Mouse (Mus musculus): ENCODE data around the gene Ccr7. TPM values are rescaled to one million over a fixed set of nuclear protein-coding genes. Genes with fewer than 3 reads are reported as not detected.

Ccr7 gene
- 0.25 and 0.32 TPM in 2 replicates for polyA plus RNA-seq (2015; fragmentation: Nextera tagmentation; extraction: Ambion mirVana)

GRCm38 (mm10) chr11:99154987-99155641 lies at the start of gene Ccr7:
TSS of gene Ccr7 (minus strand) at chr11:99155077.
- H3K4me2 ChIP-seq (ENCODE audit: low read depth, low read length), result no peak within 1 kb of the TSS
- H3K4me1 ChIP-seq (ENCODE audit: control insufficient read depth, low read depth, low read length), result no peaks in the 10 kb centered on the region
- ATAC-seq (ENCODE audit: low read depth), result no peak
- H3K27ac ChIP-seq (ENCODE audit: low read length), result no peak within 1 kb of the TSS
- H3K9ac ChIP-seq (ENCODE audit: low read depth, low read length), result no peak within 1 kb of the TSS
- no peak within 1 kb of the TSS for H3K4me3 ChIP-seq (ENCODE audit: low read depth, low read length)
- no peaks in the 10 kb centered on the region for H3K27me3 ChIP-seq (ENCODE audit: control insufficient read depth, insufficient read depth, low read depth, low read length)
- H3K36me3 ChIP-seq (ENCODE audit: control insufficient read depth, insufficient read depth), result no peaks in the 10 kb centered on the region
- WGBS (ENCODE audit: insufficient replicate concordance), result 40% methylated on average over 12 of the region's 12 CpGs
- no peaks in the 10 kb centered on the region for H3K9me3 ChIP-seq (replicated peaks; ENCODE audit: control insufficient read depth, low read length)

- WGBS (ENCODE audit: insufficient replicate concordance), result 11% methylated on average over 14 of the region's 14 CpGs
- Histone ChIP-seq H3K36me3 (ENCODE audit: control insufficient read depth, insufficient read depth) (no peaks in the 10 kb centered on the region), H3K27ac (ENCODE audit: low read length) (no peak overlapping the region), H3K9ac (ENCODE audit: low read depth, low read length) (no peak overlapping the region), H3K4me2 (ENCODE audit: low read depth, low read length) (no peak overlapping the region), H3K4me1 (ENCODE audit: control insufficient read depth, low read depth, low read length) (no peaks in the 10 kb centered on the region), H3K27me3 (ENCODE audit: control insufficient read depth, insufficient read depth, low read depth, low read length) (0 out of 2 replicates have a peak, but pooled peaks cover 2% of the 10 kb centered on the region), H3K9me3 (replicated peaks; ENCODE audit: control insufficient read depth, low read length) (no peaks in the 10 kb centered on the region), H3K4me3 (ENCODE audit: low read depth, low read length) (no peak overlapping the region)
- no peak for ATAC-seq (ENCODE audit: low read depth)
These were observed 34.3 kb upstream of the Ccr7 start for GRCm38 (mm10) chr11:99189154-99189582.

- ATAC-seq (ENCODE audit: low read depth), result no peak
- Histone ChIP-seq H3K9ac (ENCODE audit: low read depth, low read length) (no peak overlapping the region), H3K4me3 (ENCODE audit: low read depth, low read length) (no peak overlapping the region), H3K4me2 (ENCODE audit: low read depth, low read length) (no peak overlapping the region), H3K27me3 (ENCODE audit: control insufficient read depth, insufficient read depth, low read depth, low read length) (0 out of 2 replicates have a peak, but pooled peaks cover 2% of the 10 kb centered on the region), H3K36me3 (ENCODE audit: control insufficient read depth, insufficient read depth) (no peaks in the 10 kb centered on the region), H3K27ac (ENCODE audit: low read length) (no peak overlapping the region), H3K9me3 (replicated peaks; ENCODE audit: control insufficient read depth, low read length) (no peaks in the 10 kb centered on the region), H3K4me1 (ENCODE audit: control insufficient read depth, low read depth, low read length) (no peaks in the 10 kb centered on the region)
- WGBS (ENCODE audit: insufficient replicate concordance), result 72% methylated on average over 4 of the region's 4 CpGs
These were observed 32.5 kb upstream of the Ccr7 start for GRCm38 (mm10) chr11:99187348-99187747.

DNA sequence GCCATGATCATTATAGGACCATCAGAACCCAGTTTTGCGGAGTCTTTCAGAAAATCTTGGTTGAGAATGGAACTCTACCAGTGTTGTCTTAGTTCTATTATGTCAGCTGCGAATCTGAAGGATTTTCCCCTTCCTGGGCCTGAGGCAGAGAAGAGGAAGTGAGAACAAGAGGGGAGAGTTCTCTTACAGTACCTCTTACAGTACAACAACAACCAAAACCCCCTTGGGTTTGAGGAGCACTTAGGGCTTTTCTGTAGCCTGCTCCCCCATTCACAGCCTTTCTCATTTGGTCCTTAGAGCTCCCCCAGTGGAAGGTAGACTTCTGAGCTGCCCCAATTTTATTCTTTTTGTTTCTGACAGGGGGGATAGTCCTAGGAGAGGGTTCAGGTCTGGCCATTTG lies 32.0 kb upstream of the Ccr7 start:
- Histone ChIP-seq H3K4me2 (ENCODE audit: low read depth, low read length) (no peak overlapping the region), H3K9ac (ENCODE audit: low read depth, low read length) (no peak overlapping the region), H3K4me1 (ENCODE audit: control insufficient read depth, low read depth, low read length) (no peaks in the 10 kb centered on the region), H3K27ac (ENCODE audit: low read length) (no peak overlapping the region), H3K9me3 (replicated peaks; ENCODE audit: control insufficient read depth, low read length) (no peaks in the 10 kb centered on the region), H3K36me3 (ENCODE audit: control insufficient read depth, insufficient read depth) (no peaks in the 10 kb centered on the region), H3K27me3 (ENCODE audit: control insufficient read depth, insufficient read depth, low read depth, low read length) (0 out of 2 replicates have a peak, but pooled peaks cover 2% of the 10 kb centered on the region), H3K4me3 (ENCODE audit: low read depth, low read length) (no peak overlapping the region)
- 47% methylated on average over 2 of the region's 2 CpGs for WGBS (ENCODE audit: insufficient replicate concordance)
- no peak for ATAC-seq (ENCODE audit: low read depth)

GRCm38 (mm10) chr11:99182575-99182974 lies 27.7 kb upstream of the Ccr7 start:
- H3K9me3 ChIP-seq (replicated peaks; ENCODE audit: control insufficient read depth, low read length), result no peaks in the 10 kb centered on the region
- no peak overlapping the region for H3K27ac ChIP-seq (ENCODE audit: low read length)
- no peak overlapping the region for H3K4me2 ChIP-seq (ENCODE audit: low read depth, low read length)
- H3K4me1 ChIP-seq (ENCODE audit: control insufficient read depth, low read depth, low read length), result no peaks in the 10 kb centered on the region
- H3K4me3 ChIP-seq (ENCODE audit: low read depth, low read length), result no peak overlapping the region
- no peak for ATAC-seq (ENCODE audit: low read depth)
- H3K27me3 ChIP-seq (ENCODE audit: control insufficient read depth, insufficient read depth, low read depth, low read length), result no peaks in the 10 kb centered on the region
- H3K36me3 ChIP-seq (ENCODE audit: control insufficient read depth, insufficient read depth), result no peaks in the 10 kb centered on the region
- no peak overlapping the region for H3K9ac ChIP-seq (ENCODE audit: low read depth, low read length)
- 22% methylated on average over 11 of the region's 11 CpGs for WGBS (ENCODE audit: insufficient replicate concordance)

DNA sequence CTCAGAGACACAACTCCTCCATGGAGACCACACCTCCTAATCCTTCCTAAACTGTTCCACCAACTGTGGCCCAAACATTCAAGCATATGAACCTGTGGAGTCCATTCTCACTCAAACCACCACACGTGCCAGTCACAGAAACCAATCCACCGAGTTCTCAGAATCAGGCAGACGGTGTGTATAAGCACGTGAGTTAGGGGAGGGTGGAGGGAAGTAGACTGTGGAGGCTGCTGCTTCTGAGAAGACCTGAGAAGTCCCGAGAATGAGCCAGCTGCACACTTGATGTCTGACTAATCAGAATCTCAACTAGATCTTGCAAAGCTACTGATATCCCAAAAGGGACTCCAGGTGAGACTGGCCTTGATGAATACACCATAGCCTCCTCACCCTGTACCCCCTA lies 25.2 kb upstream of the Ccr7 start:
- no peak overlapping the region for H3K4me2 ChIP-seq (ENCODE audit: low read depth, low read length)
- no peaks in the 10 kb centered on the region for H3K27me3 ChIP-seq (ENCODE audit: control insufficient read depth, insufficient read depth, low read depth, low read length)
- no peaks in the 10 kb centered on the region for H3K4me1 ChIP-seq (ENCODE audit: control insufficient read depth, low read depth, low read length)
- H3K36me3 ChIP-seq (ENCODE audit: control insufficient read depth, insufficient read depth), result no peaks in the 10 kb centered on the region
- H3K9me3 ChIP-seq (replicated peaks; ENCODE audit: control insufficient read depth, low read length), result no peaks in the 10 kb centered on the region
- no peak overlapping the region for H3K9ac ChIP-seq (ENCODE audit: low read depth, low read length)
- H3K4me3 ChIP-seq (ENCODE audit: low read depth, low read length), result no peak overlapping the region
- H3K27ac ChIP-seq (ENCODE audit: low read length), result no peak overlapping the region
- WGBS (ENCODE audit: insufficient replicate concordance), result 60% methylated on average over 5 of the region's 5 CpGs
- no peak for ATAC-seq (ENCODE audit: low read depth)

DNA sequence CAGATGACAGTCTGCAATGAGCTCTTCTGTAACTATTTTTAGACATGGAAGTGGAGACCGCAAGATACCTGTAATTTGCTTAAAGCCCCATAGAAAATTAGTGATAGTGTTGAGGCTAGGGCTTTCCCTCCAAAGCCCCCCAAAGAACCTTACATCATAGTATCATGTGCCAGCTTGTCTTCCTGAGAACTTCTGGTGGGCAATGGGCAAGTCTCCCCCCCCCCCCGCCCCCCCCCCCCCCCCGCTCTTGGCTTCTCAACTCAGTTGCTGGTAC lies 23.0 kb upstream of the Ccr7 start:
- Histone ChIP-seq H3K4me2 (ENCODE audit: low read depth, low read length) (no peak overlapping the region), H3K27me3 (ENCODE audit: control insufficient read depth, insufficient read depth, low read depth, low read length) (no peaks in the 10 kb centered on the region), H3K36me3 (ENCODE audit: control insufficient read depth, insufficient read depth) (no peaks in the 10 kb centered on the region), H3K4me1 (ENCODE audit: control insufficient read depth, low read depth, low read length) (no peaks in the 10 kb centered on the region), H3K4me3 (ENCODE audit: low read depth, low read length) (no peak overlapping the region), H3K9ac (ENCODE audit: low read depth, low read length) (no peak overlapping the region), H3K27ac (ENCODE audit: low read length) (no peak overlapping the region), H3K9me3 (replicated peaks; ENCODE audit: control insufficient read depth, low read length) (no peaks in the 10 kb centered on the region)
- no peak for ATAC-seq (ENCODE audit: low read depth)
- WGBS (ENCODE audit: insufficient replicate concordance), result 73% methylated on average over 1 of the region's 3 CpGs

GRCm38 (mm10) chr11:99177054-99177924 lies 22.4 kb upstream of the Ccr7 start:
- H3K4me3 ChIP-seq (ENCODE audit: low read depth, low read length), result no peak overlapping the region
- no peaks in the 10 kb centered on the region for H3K36me3 ChIP-seq (ENCODE audit: control insufficient read depth, insufficient read depth)
- H3K4me1 ChIP-seq (ENCODE audit: control insufficient read depth, low read depth, low read length), result no peaks in the 10 kb centered on the region
- no peak overlapping the region for H3K9ac ChIP-seq (ENCODE audit: low read depth, low read length)
- no peak overlapping the region for H3K4me2 ChIP-seq (ENCODE audit: low read depth, low read length)
- H3K27ac ChIP-seq (ENCODE audit: low read length), result no peak overlapping the region
- H3K9me3 ChIP-seq (replicated peaks; ENCODE audit: control insufficient read depth, low read length), result no peaks in the 10 kb centered on the region
- no peak for ATAC-seq (ENCODE audit: low read depth)
- 55% methylated on average over 5 of the region's 5 CpGs for WGBS (ENCODE audit: insufficient replicate concordance)
- no peaks in the 10 kb centered on the region for H3K27me3 ChIP-seq (ENCODE audit: control insufficient read depth, insufficient read depth, low read depth, low read length)

DNA sequence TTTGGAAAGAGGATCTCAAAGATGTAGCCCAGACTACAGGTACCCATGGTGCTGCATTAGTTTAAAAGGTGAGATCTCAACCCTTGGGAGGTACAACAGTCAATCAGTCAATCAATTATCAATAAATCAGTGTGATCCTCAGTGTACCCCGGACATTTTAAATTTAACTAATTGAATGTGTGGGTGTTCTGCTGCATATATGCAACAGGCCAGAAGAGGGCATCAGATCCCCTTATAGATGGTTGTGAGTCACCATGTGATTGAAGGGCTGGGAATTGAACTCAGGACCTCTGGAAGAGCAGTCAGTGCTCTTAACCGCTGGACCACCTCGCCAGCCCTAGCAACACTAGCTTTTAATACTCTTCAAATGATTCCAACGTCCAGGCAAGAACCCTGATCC lies 17.1 kb upstream of the Ccr7 start:
- Histone ChIP-seq H3K9ac (ENCODE audit: low read depth, low read length) (no peak overlapping the region), H3K4me3 (ENCODE audit: low read depth, low read length) (no peak overlapping the region), H3K4me2 (ENCODE audit: low read depth, low read length) (no peak overlapping the region), H3K4me1 (ENCODE audit: control insufficient read depth, low read depth, low read length) (no peaks in the 10 kb centered on the region), H3K9me3 (replicated peaks; ENCODE audit: control insufficient read depth, low read length) (no peaks in the 10 kb centered on the region), H3K27ac (ENCODE audit: low read length) (no peak overlapping the region), H3K27me3 (ENCODE audit: control insufficient read depth, insufficient read depth, low read depth, low read length) (no peaks in the 10 kb centered on the region), H3K36me3 (ENCODE audit: control insufficient read depth, insufficient read depth) (no peaks in the 10 kb centered on the region)
- ATAC-seq (ENCODE audit: low read depth), result no peak
- WGBS (ENCODE audit: insufficient replicate concordance), result 61% methylated on average over 4 of the region's 4 CpGs
